ENCODE assay signal across 8 mouse cellular contexts in the genomic region with DNA sequence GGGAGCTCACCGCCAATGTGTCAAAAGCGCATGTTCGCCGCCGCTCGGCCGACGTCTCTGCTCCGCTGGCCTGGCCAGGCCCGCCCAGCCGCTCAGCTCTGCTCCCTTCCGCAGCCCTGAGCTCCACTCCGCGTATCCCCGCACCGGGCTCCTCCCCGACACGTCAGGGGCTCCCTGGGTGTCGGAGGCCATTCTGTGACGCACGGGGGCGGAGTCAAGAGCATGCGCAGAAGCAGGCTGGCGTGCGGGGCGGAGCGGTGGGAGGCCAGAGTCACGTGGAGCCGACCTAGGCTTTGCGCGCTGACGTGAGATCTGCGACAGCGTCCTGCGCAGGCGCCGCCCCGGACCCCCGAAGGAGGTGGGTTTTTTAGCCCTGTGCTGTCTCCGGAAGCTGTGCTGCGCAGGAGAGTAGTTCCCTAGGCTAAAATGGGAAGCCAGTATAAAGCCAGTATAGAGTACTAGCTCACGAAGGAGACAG. TPM values are rescaled to one million over a fixed set of nuclear protein-coding genes. Genes with fewer than 3 reads are reported as not detected.
DNase-seq lines count a peak whose midpoint lies in the region; ATAC-seq and TF ChIP-seq lines count a peak whose summit lies in the region.

No protein-coding gene starts in this region.

- H3K27me3 ChIP-seq in embryonic facial prominence, embryonic 13.5 days, result no peaks in the 10 kb centered on the region
- H3K27me3 ChIP-seq in limb, embryonic 14.5 days (ENCODE audit: control insufficient read depth, insufficient read depth, low read length), result no peaks in the 10 kb centered on the region
- no peaks in the 10 kb centered on the region for H3K27me3 ChIP-seq in midbrain, postnatal 0 days (ENCODE audit: insufficient read depth, low read length)

- peak; percentile 12; the same call in 1 of the 2 replicates for TF ChIP-seq CTCF in midbrain, postnatal 0 days (IDR thresholded peaks at IDR 0.05)

- peak overlapping the region; percentile 96 for H3K4me3 ChIP-seq in embryonic facial prominence, embryonic 13.5 days
- peak overlapping the region; percentile 93 for H3K4me3 ChIP-seq in limb, embryonic 14.5 days (replicated peaks; ENCODE audit: low read length)
- peak overlapping the region; percentile 98 for H3K4me3 ChIP-seq in midbrain, postnatal 0 days (ENCODE audit: low read depth, low read length)

- TF ChIP-seq POLR2A in limb, embryonic 14.5 days (IDR thresholded peaks at IDR 0.05; ENCODE audit: borderline replicate concordance, extremely low read depth, insufficient read depth, insufficient read length), result peak; percentile 66

- H3K36me3 ChIP-seq in embryonic facial prominence, embryonic 13.5 days, result no peaks in the 10 kb centered on the region
- no peaks in the 10 kb centered on the region for H3K36me3 ChIP-seq in limb, embryonic 14.5 days (ENCODE audit: control insufficient read depth, insufficient read depth, low read length)
- no peaks in the 10 kb centered on the region for H3K36me3 ChIP-seq in midbrain, postnatal 0 days (ENCODE audit: insufficient read depth, low read length)

- peak overlapping the region; percentile 96 for H3K9ac ChIP-seq in embryonic facial prominence, embryonic 13.5 days
- H3K9ac ChIP-seq in limb, embryonic 14.5 days (ENCODE audit: low read depth, low read length, severe bottlenecking), result peak overlapping the region; percentile 94
- H3K9ac ChIP-seq in midbrain, postnatal 0 days (replicated peaks; ENCODE audit: low read length, poor library complexity, severe bottlenecking), result peak overlapping the region; percentile 92

- ATAC-seq in embryonic facial prominence, embryonic 13.5 days (ENCODE audit: insufficient number of reproducible peaks, insufficient read depth, low FRiP score, low TSS enrichment, low read depth), result peak; percentile 99
- peak; percentile 100 for ATAC-seq in limb, embryonic 14.5 days (ENCODE audit: low FRiP score, low read depth)
- ATAC-seq in midbrain, postnatal 0 days (ENCODE audit: low FRiP score), result peak; percentile 99

- no peaks in the 10 kb centered on the region for H3K9me3 ChIP-seq in embryonic facial prominence, embryonic 13.5 days
- H3K9me3 ChIP-seq in limb, embryonic 14.5 days (ENCODE audit: control insufficient read depth, low read length), result no peaks in the 10 kb centered on the region
- no peaks in the 10 kb centered on the region for H3K9me3 ChIP-seq in midbrain, postnatal 0 days (ENCODE audit: low read length)

- 1% methylated on average over 41 of the region's 42 CpGs for WGBS in embryonic facial prominence, embryonic 13.5 days
- WGBS in limb, embryonic 14.5 days, result 0% methylated on average over 34 of the region's 42 CpGs
- under 1% methylated on average over 42 of the region's 42 CpGs for WGBS in midbrain, postnatal 0 days

- DNase-seq in 3134 (ENCODE audit: extremely low read depth, insufficient read length, low spot score), result peak; percentile 99
- peak; percentile 100 for DNase-seq in adrenal gland, postnatal 36 days
- peak; percentile 100 for DNase-seq in heart, adult 8-10 months (ENCODE audit: low spot score)
- DNase-seq in kidney, adult 9 months, result peak; percentile 99
- peak; percentile 97 for DNase-seq in limb, embryonic 14.5 days (ENCODE audit: low spot score)
- DNase-seq in midbrain, postnatal 0 days (ENCODE audit: low spot score), result peak; percentile 99
- peak; percentile 100 for DNase-seq in spleen, postnatal 14 days (ENCODE audit: low spot score in 2 of 2)

- H3K27ac ChIP-seq in embryonic facial prominence, embryonic 13.5 days, result peak overlapping the region; percentile 99
- H3K27ac ChIP-seq in limb, embryonic 14.5 days (replicated peaks; ENCODE audit: low read depth, low read length), result peak overlapping the region; percentile 98
- H3K27ac ChIP-seq in midbrain, postnatal 0 days (ENCODE audit: low read depth, low read length), result peak overlapping the region; percentile 93

- peaks cover 26% of the 10 kb centered on the region for H3K4me1 ChIP-seq in embryonic facial prominence, embryonic 13.5 days
- peaks cover 20% of the 10 kb centered on the region for H3K4me1 ChIP-seq in limb, embryonic 14.5 days (ENCODE audit: control insufficient read depth, insufficient read depth, low read length)
- peaks cover 4% of the 10 kb centered on the region; the same call in 1 of the 2 replicates for H3K4me1 ChIP-seq in midbrain, postnatal 0 days (ENCODE audit: insufficient read depth, low read length)

- H3K4me2 ChIP-seq in embryonic facial prominence, embryonic 13.5 days, result peak overlapping the region; percentile 74
- H3K4me2 ChIP-seq in limb, embryonic 14.5 days (replicated peaks; ENCODE audit: low read depth, low read length, severe bottlenecking), result peak overlapping the region; percentile 80
- peak overlapping the region; percentile 72 for H3K4me2 ChIP-seq in midbrain, postnatal 0 days (ENCODE audit: low read depth, low read length, poor library complexity, severe bottlenecking)

RNA-seq across cellular contexts. Expression of gene Ndel1, which starts 18.7 kb away (rescaled TPM):
- 10 to 100 TPM; 58.4 to 81.8 TPM for total RNA-seq in adrenal gland, postnatal 36 days (2021)
- 90.9 and 97.2 TPM in 2 replicates for polyA plus RNA-seq in embryonic facial prominence, embryonic 13.5 days (2015; fragmentation: Nextera tagmentation; extraction: Ambion mirVana)
- 10 to 100 TPM; 53.9 to 67.7 (median 65.2) TPM for total RNA-seq in heart, adult 8-10 months (2022)
- polyA plus RNA-seq in limb, embryonic 14.5 days (2012; rRNA removed), result 85.7 and 117 TPM in 2 replicates
- 91.8 and 96.2 TPM in 2 replicates for polyA plus RNA-seq in limb, embryonic 14.5 days (2014; fragmentation: Nextera tagmentation; extraction: Ambion mirVana)
- 88.0 and 114 TPM in 2 replicates for total RNA-seq in midbrain, postnatal 0 days (2014; rRNA removed)
- polyA plus RNA-seq in midbrain, postnatal 0 days (2015; fragmentation: Nextera tagmentation; extraction: Ambion mirVana), result 106 and 112 TPM in 2 replicates

RNA-seq across cellular contexts. Expression of gene Rnf222, which starts 35.4 kb away (rescaled TPM):
- under 1 TPM in 1 of 2 experiments, not detected in 1; 0.13 TPM for total RNA-seq in adrenal gland, postnatal 36 days (2021)
- polyA plus RNA-seq in embryonic facial prominence, embryonic 13.5 days (2015; fragmentation: Nextera tagmentation; extraction: Ambion mirVana), result 0.26 and 0.30 TPM in 2 replicates
- total RNA-seq in heart, adult 8-10 months (2022), result under 1 TPM in 3 of 4 experiments, not detected in 1; 0.11 to 0.28 (median 0.17) TPM
- polyA plus RNA-seq in limb, embryonic 14.5 days (2012; rRNA removed), result 0.45 and 0.58 TPM in 2 replicates
- 0.32 and 0.89 TPM in 2 replicates for polyA plus RNA-seq in limb, embryonic 14.5 days (2014; fragmentation: Nextera tagmentation; extraction: Ambion mirVana)
- 0.11 TPM in 1 of 2 replicates, not detected in the other for total RNA-seq in midbrain, postnatal 0 days (2014; rRNA removed)
- not detected in 2 replicates for polyA plus RNA-seq in midbrain, postnatal 0 days (2015; fragmentation: Nextera tagmentation; extraction: Ambion mirVana)

RNA-seq across cellular contexts. Expression of gene Rpl26, which starts 48.4 kb away (rescaled TPM):
- total RNA-seq in adrenal gland, postnatal 36 days (2021), result 1,000 to 10,000 TPM; 1,232 to 1,254 TPM
- 1,181 and 1,252 TPM in 2 replicates for polyA plus RNA-seq in embryonic facial prominence, embryonic 13.5 days (2015; fragmentation: Nextera tagmentation; extraction: Ambion mirVana)
- 100 to 1,000 TPM; 676 to 808 (median 721) TPM for total RNA-seq in heart, adult 8-10 months (2022)
- 2,303 and 3,506 TPM in 2 replicates for polyA plus RNA-seq in limb, embryonic 14.5 days (2012; rRNA removed)
- 1,158 and 1,230 TPM in 2 replicates for polyA plus RNA-seq in limb, embryonic 14.5 days (2014; fragmentation: Nextera tagmentation; extraction: Ambion mirVana)
- total RNA-seq in midbrain, postnatal 0 days (2014; rRNA removed), result 1,124 and 1,179 TPM in 2 replicates
- polyA plus RNA-seq in midbrain, postnatal 0 days (2015; fragmentation: Nextera tagmentation; extraction: Ambion mirVana), result 561 and 573 TPM in 2 replicates

Comparison
In these comparisons a context has a peak if more than half of its experiments do, and no peak if none do; other contexts are left out.
1. Peak in every context shown above with its lines: DNase-seq, ATAC-seq, H3K4me3 ChIP-seq and H3K27ac ChIP-seq.